Mouse (Mus musculus) intestine, embryonic 14.5 days (tissue): Measurements from ENCODE around the gene Dock4. TPM values are rescaled to one million over a fixed set of nuclear protein-coding genes. Genes with fewer than 3 reads are reported as not detected.

Source experiments
- ATAC-seq: fragments of 200-750 bp; cut with Nextera tagmentation; replicated peaks from 2 replicates; pipeline ENCODE4 v1.8.0; 2017; ENCODE audit warnings: low read depth, moderate number of reproducible peaks, moderate TSS enrichment, moderate library complexity; ENCODE audit not compliant: low FRiP score, low TSS enrichment
- DNase-seq: peaks from one replicate; pipeline ENCODE4 v3.0.0-alpha.2; 2018; ENCODE audit warnings: low spot score
- H3K27ac ChIP-seq: fragments of 300-500 bp; sonication (generic); 2 replicates; pipeline ENCODE4 v1.5.1; 2014; ENCODE audit warnings: low read depth, mild to moderate bottlenecking, control low read depth
- H3K27me3 ChIP-seq: fragments of 300-500 bp; sonication (generic); replicated peaks from 2 replicates; pipeline ENCODE4 v1.6.1; 2014; ENCODE audit warnings: low read length, control low read depth; ENCODE audit not compliant: control insufficient read depth, insufficient read depth
- H3K36me3 ChIP-seq: fragments of 300-500 bp; sonication (generic); 2 replicates; pipeline ENCODE4 v1.6.1; 2014; ENCODE audit warnings: low read length, control low read depth; ENCODE audit not compliant: control insufficient read depth, insufficient read depth
- H3K4me1 ChIP-seq: fragments of 300-500 bp; sonication (generic); replicated peaks from 2 replicates; pipeline ENCODE4 v1.6.1; 2014; ENCODE audit warnings: low read length, control low read depth, mixed read lengths; ENCODE audit not compliant: control insufficient read depth, insufficient read depth
- H3K4me2 ChIP-seq: fragments of 300-500 bp; sonication (generic); 2 replicates; pipeline ENCODE4 v1.6.1; 2014; ENCODE audit warnings: low read length
- H3K4me3 ChIP-seq: fragments of 300-500 bp; sonication (generic); 2 replicates; pipeline ENCODE4 v1.5.1; 2014; ENCODE audit warnings: low read depth, low read length, control low read depth, mixed read lengths
- H3K9ac ChIP-seq: fragments of 300-500 bp; sonication (generic); 2 replicates; pipeline ENCODE4 v1.6.1; 2014; ENCODE audit warnings: mild to moderate bottlenecking, low read length
- H3K9me3 ChIP-seq: fragments of 300-500 bp; sonication (generic); 2 replicates; pipeline ENCODE4 v1.6.1; 2016; ENCODE audit warnings: low read length, control low read depth; ENCODE audit not compliant: control insufficient read depth
- WGBS: fragments of 180-500 bp; shearing (Covaris S2); extraction: QIAGEN DNeasy Blood & Tissue Kit; methylation state at CpG from one replicate; pipeline ENCODE4 v1.1.7; 2014; 5-methylcytosine and 5-hydroxymethylcytosine counted together
- polyA plus RNA-seq: library from polyadenylated mRNA; unstranded; fragments of >200 nt; fragmentation: Nextera tagmentation; extraction: Ambion mirVana; gene quantifications from 2 replicates; pipeline ENCODE4 v1.2.1, GENCODE M21; 2014

Gene Dock4
- polyA plus RNA-seq, 1 experiment from 2014 or later = 10.6 TPM

DNA sequence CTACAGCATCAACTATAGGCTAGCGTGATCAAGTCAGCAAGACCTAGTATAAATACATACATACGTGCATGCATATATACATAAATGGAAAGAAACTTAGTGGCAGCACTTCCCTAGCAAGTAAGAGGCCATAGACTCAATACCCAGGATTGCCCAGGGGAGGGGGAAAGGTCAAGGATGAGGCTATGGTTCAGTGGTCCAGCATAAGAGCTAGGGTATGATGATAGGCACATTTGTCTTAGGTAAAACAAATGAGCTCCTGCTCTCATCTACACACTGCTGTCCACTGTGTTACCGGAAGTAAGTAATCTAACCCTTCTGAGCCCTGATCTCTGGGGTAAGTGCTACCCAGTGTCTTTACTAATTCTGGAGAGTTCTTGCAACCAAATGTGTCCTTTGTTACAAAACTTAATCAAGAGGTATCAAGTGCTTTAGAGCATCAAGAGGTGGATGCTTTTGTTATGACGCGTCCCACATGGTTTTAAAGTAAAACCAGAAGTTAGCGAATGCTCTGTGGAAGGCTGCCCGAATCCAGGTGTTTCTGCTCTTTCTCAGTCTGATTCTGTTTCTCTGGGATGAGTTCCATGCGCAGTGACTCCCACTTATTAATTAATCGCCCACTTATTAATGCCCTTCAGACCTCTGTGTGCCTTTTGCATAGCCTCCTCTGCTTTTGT, 3.5 kb downstream of the Dock4 start:
- Histone ChIP-seq H3K36me3 (no peaks in the 10 kb centered on the region), H3K27ac (no peak overlapping the region), H3K27me3 (no peaks in the 10 kb centered on the region), H3K9ac (no peak overlapping the region), H3K4me2 (no peak overlapping the region), H3K4me3 (no peak overlapping the region), H3K4me1 (peaks cover 22% of the 10 kb centered on the region), H3K9me3 (no peaks in the 10 kb centered on the region)
- DNase-seq (peak; percentile 49), ATAC-seq (no peak)
- 58% methylated on average over 9 of the region's 9 CpGs for WGBS

DNA sequence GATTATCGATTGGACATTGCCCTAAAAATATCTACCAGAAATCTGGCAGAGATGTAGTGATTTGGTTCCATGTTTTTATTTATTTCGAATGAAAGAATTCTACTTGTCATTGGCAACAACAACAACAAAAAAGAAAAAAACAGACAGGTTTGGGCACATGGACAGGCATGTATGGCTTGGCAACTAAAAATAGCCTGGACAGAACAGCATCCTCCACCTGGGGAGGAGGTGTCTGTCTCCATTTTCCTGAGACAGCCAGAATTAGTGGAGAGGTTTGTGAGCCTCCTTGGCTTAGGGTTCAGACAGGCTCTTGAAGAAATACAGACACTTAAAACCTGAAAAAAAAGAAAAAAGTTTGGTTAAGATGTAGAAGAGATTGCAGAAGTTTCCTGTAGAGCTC, 10.8 kb downstream of the Dock4 start:
- ATAC-seq (no peak), DNase-seq (no peak)
- Histone ChIP-seq H3K27me3 (no peaks in the 10 kb centered on the region), H3K4me1 (no peaks in the 10 kb centered on the region), H3K9me3 (no peaks in the 10 kb centered on the region), H3K4me3 (no peak overlapping the region), H3K36me3 (no peaks in the 10 kb centered on the region), H3K4me2 (no peak overlapping the region), H3K27ac (no peak overlapping the region), H3K9ac (no peak overlapping the region)
- WGBS = 91% methylated on average over 2 of the region's 2 CpGs

DNA sequence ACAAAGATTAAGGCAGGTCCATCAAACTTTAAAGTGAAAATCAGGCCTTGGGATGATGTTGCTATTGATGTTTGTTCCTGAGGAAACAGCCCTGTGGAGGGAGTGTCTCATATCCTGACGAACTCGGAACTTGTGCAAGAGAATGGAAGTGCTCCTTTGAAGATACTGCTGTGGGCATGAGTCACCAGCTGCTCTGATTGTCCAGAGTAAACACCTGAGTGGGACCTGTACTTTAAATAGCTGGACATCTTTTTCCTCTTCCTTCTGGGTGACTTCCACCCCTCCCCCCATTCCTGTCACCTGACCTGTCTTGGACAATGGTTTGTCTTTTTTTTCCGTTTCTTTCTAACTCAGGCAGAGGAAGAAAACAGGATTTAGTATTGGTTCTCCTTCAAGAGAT, 13.2 kb downstream of the Dock4 start:
- Histone ChIP-seq H3K9me3 (no peaks in the 10 kb centered on the region), H3K36me3 (no peaks in the 10 kb centered on the region), H3K4me1 (no peaks in the 10 kb centered on the region), H3K27me3 (no peaks in the 10 kb centered on the region), H3K4me2 (no peak overlapping the region), H3K27ac (no peak overlapping the region), H3K9ac (no peak overlapping the region), H3K4me3 (no peak overlapping the region)
- ATAC-seq (no peak), DNase-seq (no peak)
- 68% methylated on average over 3 of the region's 3 CpGs for WGBS

DNA sequence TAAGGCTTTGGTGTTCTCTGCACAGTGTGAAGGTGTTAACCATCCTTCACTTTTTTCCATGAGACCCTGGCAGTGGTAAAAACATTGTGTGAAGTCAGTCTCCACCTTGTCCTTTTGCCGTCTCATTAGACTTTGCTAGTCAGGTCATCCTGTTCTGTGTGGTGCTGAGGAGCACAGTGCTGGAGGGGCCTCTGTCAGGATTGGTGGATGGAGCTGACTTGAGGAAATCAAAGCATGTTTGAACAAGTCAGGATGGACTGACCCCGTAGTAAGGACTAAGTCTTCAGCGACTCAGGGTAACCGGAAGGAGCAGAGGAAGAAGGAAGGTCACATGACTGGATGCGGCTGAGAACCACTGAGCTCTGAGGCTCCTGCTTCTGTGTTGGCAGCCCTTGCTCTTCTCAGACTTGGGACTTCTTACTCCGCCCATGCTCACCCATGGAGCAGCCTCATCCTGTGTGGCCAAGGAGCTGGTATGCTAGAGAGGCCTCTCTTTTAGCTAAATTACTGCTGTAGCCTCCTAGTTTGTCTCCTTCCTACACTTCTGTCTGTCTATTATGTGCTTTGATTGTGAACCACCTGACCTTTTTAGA, 14.0 kb downstream of the Dock4 start:
- WGBS = 74% methylated on average over 6 of the region's 6 CpGs
- Histone ChIP-seq H3K9me3 (no peaks in the 10 kb centered on the region), H3K27ac (no peak overlapping the region), H3K4me2 (no peak overlapping the region), H3K9ac (no peak overlapping the region), H3K4me3 (no peak overlapping the region), H3K4me1 (0 out of 2 replicates have a peak, but pooled peaks cover 2% of the 10 kb centered on the region), H3K27me3 (no peaks in the 10 kb centered on the region), H3K36me3 (no peaks in the 10 kb centered on the region)
- no peak for DNase-seq
- no peak for ATAC-seq

DNA sequence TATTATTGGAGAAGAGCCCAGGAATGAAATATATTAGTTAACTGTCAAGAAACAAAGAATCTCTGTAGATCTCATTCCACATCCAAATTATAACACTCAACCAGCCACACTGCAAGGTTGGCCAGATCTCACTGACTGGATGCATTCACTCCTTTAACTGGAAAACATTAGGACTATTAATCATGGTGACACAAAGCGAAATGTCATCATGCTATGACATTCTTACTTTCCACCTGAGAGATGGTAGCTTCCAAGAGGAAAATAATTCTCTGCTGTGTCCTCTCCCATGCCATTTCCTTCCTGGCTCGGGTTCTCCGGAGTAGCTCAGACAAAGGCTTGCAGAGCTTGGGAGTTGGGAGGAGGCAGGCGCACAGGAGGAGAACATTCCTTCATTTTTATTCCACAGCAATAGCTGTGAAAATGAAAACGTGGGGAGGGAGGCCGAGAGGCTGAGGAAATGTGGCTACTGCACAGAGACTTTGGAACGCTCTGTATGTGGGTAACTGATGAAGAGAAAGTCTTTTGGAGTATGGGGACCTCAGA, 17.0 kb downstream of the Dock4 start:
- 0 out of 2 replicates have a peak, but pooled peaks cover 3% of the 10 kb centered on the region for H3K4me1 ChIP-seq
- no peak overlapping the region for H3K4me2 ChIP-seq
- H3K9ac ChIP-seq = no peak overlapping the region
- no peak for ATAC-seq
- 60% methylated on average over 7 of the region's 7 CpGs for WGBS
- H3K36me3 ChIP-seq = no peaks in the 10 kb centered on the region
- H3K4me3 ChIP-seq = no peak overlapping the region
- H3K27me3 ChIP-seq = no peaks in the 10 kb centered on the region
- no peak overlapping the region for H3K27ac ChIP-seq
- no peak for DNase-seq
- no peaks in the 10 kb centered on the region for H3K9me3 ChIP-seq

DNA sequence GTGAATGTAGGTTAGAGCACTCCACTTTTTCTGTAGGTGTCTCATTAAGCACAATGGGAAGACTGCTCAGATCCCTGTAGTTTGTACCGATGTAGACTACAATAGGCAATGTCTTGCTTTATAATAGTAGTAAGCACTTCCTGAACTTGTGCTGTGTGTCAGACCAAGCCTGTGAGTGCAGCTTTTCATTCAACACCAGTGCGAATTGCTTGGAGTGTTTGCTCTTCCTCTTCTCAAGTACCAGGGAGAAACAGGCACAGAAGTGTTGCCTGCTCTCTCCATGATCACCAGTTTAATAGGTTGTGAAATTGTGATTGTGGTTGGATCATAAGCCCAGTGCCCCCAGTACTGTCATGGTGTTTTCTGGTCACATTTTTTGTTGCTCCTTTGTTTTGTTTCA, 18.1 kb downstream of the Dock4 start:
- H3K9ac ChIP-seq = no peak overlapping the region
- no peak overlapping the region for H3K4me3 ChIP-seq
- no peak overlapping the region for H3K27ac ChIP-seq
- H3K9me3 ChIP-seq = no peaks in the 10 kb centered on the region
- ATAC-seq (no peak), DNase-seq (no peak)
- no peaks in the 10 kb centered on the region for H3K36me3 ChIP-seq
- 0 out of 2 replicates have a peak, but pooled peaks cover 3% of the 10 kb centered on the region for H3K4me1 ChIP-seq
- WGBS = 75% methylated on average over 2 of the region's 2 CpGs
- no peak overlapping the region for H3K4me2 ChIP-seq
- H3K27me3 ChIP-seq = no peaks in the 10 kb centered on the region

DNA sequence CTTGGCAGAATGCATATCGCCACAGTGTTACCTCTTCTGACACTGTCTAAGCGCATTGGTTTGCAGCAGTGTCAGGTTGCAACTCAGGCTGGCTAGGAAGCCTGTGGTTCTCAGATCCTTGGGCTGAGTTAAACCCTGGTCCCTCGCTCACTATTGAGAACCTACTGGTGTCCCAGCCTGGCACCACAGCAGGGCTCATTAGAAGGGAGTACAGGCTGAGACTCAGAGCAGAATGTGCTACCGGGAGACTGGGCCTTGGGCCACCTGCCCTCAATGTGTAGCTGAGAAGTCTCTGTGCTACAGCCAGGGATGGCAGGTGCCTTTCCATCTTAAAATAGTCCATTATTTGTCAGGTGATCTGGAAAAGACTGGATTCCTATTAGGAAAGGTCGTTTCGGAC, 18.5 kb downstream of the Dock4 start:
- H3K27me3 ChIP-seq = no peaks in the 10 kb centered on the region
- H3K9me3 ChIP-seq = no peaks in the 10 kb centered on the region
- no peak overlapping the region for H3K9ac ChIP-seq
- H3K27ac ChIP-seq = no peak overlapping the region
- H3K4me3 ChIP-seq = no peak overlapping the region
- ATAC-seq (no peak; the same call in 1 of the 2 replicates), DNase-seq (no peak)
- H3K36me3 ChIP-seq = no peaks in the 10 kb centered on the region
- WGBS = 70% methylated on average over 6 of the region's 6 CpGs
- H3K4me2 ChIP-seq = no peak overlapping the region
- H3K4me1 ChIP-seq = 0 out of 2 replicates have a peak, but pooled peaks cover 3% of the 10 kb centered on the region

DNA sequence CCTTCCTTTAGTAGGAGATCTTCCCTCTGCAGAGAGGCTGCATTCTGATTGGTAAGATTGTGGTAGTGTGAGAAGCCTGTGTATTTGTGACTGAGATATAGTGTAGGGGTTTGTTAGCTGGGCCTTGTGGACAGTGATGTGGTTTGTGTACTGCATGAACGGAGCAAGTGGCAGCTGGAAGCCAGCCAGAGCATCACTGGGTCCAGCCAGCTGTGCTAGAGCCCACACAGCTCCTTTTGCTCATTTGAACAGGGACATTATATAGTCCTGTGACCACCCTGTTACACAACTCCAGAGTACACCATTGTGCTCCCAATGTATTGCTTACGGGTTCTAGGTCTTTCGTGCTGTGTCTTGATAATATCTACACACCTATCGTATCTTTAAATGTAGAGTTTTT, 22.5 kb downstream of the Dock4 start:
- H3K9ac ChIP-seq = no peak overlapping the region
- DNase-seq (no peak), ATAC-seq (no peak)
- H3K4me2 ChIP-seq = no peak overlapping the region
- H3K4me3 ChIP-seq = no peak overlapping the region
- WGBS = 85% methylated on average over 4 of the region's 4 CpGs
- no peaks in the 10 kb centered on the region for H3K9me3 ChIP-seq
- H3K27ac ChIP-seq = no peak overlapping the region
- H3K27me3 ChIP-seq = no peaks in the 10 kb centered on the region
- peaks cover 15% of the 10 kb centered on the region for H3K4me1 ChIP-seq
- no peaks in the 10 kb centered on the region for H3K36me3 ChIP-seq

DNA sequence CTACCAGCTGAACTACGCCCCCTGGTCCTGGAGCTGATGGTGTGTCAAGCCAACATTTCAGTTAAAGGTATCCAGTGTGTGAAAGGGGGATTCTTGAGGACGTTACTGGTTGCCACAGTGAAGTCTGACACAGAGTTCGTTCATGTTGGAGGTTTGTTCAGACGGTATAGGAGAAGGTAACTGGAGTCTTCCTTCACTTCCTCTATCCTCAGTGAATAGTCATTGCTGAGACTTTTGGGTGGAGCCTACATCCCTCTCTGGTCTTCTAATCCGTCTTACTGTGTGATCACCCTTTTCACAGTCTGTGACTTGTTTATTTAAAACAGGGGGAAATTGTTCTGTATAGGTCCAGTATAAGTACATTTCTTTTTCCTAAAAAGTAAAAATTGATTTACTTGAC, 23.3 kb downstream of the Dock4 start:
- no peaks in the 10 kb centered on the region for H3K36me3 ChIP-seq
- no peak overlapping the region for H3K4me3 ChIP-seq
- H3K27me3 ChIP-seq = no peaks in the 10 kb centered on the region
- 77% methylated on average over 5 of the region's 5 CpGs for WGBS
- ATAC-seq (no peak), DNase-seq (no peak)
- no peak overlapping the region for H3K9ac ChIP-seq
- no peaks in the 10 kb centered on the region for H3K9me3 ChIP-seq
- H3K4me2 ChIP-seq = no peak overlapping the region
- H3K4me1 ChIP-seq = peaks cover 19% of the 10 kb centered on the region
- no peak overlapping the region for H3K27ac ChIP-seq
